Mouse (Mus musculus): ENCODE results near the gene Asah2. TPM values are rescaled to one million over a fixed set of nuclear protein-coding genes. Genes with fewer than 3 reads are reported as not detected.
"Not testable (repeated sequence)": the region's sequence is repeated elsewhere in the genome, so short reads cannot be mapped to it uniquely, and the experiment has no call there.

Asah2 gene
- polyA plus RNA-seq, 1 experiment from 2014 or later, result 2.4 TPM

GRCm38 (mm10) chr19:32092358-32092757 lies 15.7 kb downstream of the Asah2 start:
- Histone ChIP-seq H3K27me3 (replicated peaks) (no peaks in the 10 kb centered on the region), H3K9ac (no peak overlapping the region), H3K27ac (no peak overlapping the region), H3K4me2 (no peak overlapping the region), H3K4me1 (no peaks in the 10 kb centered on the region), H3K4me3 (replicated peaks) (no peak overlapping the region), H3K9me3 (no peaks in the 10 kb centered on the region), H3K36me3 (no peaks in the 10 kb centered on the region)
- no peak for ATAC-seq (ENCODE audit: insufficient read depth, low FRiP score, low read depth)
- WGBS, result 78% methylated on average over 4 of the region's 4 CpGs

DNA sequence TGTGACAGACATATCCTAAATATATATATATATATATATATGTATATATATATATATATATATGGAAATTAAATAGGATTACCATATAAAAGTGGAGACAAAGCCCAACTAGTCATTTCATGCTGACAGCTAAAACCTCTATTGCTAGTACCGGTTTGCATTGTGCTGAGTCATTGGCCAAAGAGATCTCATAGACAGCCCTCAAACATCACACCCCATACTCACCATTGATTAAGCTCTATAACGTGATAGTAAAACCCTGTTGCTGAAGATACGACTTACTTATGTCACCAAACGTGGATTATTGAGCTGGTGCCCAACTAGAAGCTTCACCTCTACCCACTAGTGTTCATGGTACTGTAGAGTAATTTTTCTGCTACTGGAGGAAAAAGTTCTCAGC lies 17.2 kb downstream of the Asah2 start:
- Histone ChIP-seq H3K9me3 (no peaks in the 10 kb centered on the region), H3K36me3 (no peaks in the 10 kb centered on the region), H3K4me2 (no peak overlapping the region), H3K4me3 (replicated peaks) (no peak overlapping the region), H3K4me1 (no peaks in the 10 kb centered on the region), H3K27me3 (replicated peaks) (no peaks in the 10 kb centered on the region), H3K27ac (no peak overlapping the region), H3K9ac (no peak overlapping the region)
- no peak for ATAC-seq (ENCODE audit: insufficient read depth, low FRiP score, low read depth)
- WGBS, result 89% methylated on average over 4 of the region's 4 CpGs

DNA sequence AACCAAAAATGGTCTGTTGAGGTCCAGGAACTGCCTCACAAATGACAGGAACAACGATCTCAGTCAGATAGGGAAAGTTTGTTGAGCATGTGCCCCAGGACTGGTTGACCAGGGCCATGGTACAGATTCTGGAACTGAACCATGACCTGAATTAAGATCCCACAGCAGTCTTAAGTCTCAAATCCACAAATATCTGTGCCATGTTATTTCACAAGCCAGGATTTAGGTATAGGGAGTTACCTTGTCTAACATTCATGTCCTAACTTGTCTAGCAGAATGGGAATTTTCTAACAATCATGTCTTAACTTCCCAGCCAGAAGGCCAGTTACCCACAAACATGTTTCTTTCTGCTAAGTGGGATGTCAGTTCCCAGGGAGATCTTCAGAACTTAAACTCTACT lies 19.4 kb downstream of the Asah2 start:
- Histone ChIP-seq H3K27me3 (replicated peaks) (no peaks in the 10 kb centered on the region), H3K4me1 (no peaks in the 10 kb centered on the region), H3K9me3 (no peaks in the 10 kb centered on the region), H3K36me3 (no peaks in the 10 kb centered on the region), H3K4me3 (replicated peaks) (no peak overlapping the region), H3K9ac (no peak overlapping the region), H3K27ac (no peak overlapping the region), H3K4me2 (no peak overlapping the region)
- 71% methylated on average over 1 of the region's 1 CpGs for WGBS
- no peak for ATAC-seq (ENCODE audit: insufficient read depth, low FRiP score, low read depth)

DNA sequence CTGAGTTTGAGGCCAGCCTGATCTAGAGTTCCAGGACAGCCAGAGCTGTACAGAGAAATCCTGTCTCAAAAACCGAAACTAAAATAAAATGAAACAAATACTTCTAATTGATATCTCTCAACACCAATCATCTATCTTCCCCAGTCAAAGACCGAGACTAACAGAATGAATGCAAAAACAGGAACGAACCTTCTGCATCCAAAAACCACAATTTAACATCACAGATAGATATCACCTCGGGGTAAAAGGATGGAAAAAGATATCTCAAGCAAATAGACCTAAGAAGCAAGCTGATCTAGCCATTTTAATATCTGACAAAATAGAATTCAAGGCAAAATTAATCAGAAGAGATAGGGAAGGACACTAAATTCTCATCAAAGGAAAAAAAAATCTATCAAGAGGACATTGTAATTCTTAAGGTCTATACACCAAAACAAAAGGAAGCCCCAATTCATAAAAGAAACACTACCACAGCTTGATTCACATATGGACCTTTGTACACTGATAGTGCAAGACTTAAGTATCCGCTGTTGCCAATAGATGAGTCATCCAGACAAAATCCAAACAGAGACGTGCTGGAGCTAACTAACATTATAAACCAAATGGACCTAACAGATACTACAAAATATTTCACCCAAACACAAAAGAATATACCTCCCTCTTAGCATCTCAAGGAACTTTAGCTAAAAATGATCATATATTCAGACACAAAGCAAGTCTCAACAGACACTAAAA lies 20.1 kb downstream of the Asah2 start:
- no peak overlapping the region for H3K27ac ChIP-seq
- no peaks in the 10 kb centered on the region for H3K4me1 ChIP-seq
- H3K9ac ChIP-seq, result no peak overlapping the region
- no peak overlapping the region for H3K4me3 ChIP-seq (replicated peaks)
- no peak overlapping the region for H3K4me2 ChIP-seq
- no peaks in the 10 kb centered on the region for H3K36me3 ChIP-seq
- no peaks in the 10 kb centered on the region for H3K27me3 ChIP-seq (replicated peaks)
- no peak for ATAC-seq (ENCODE audit: insufficient read depth, low FRiP score, low read depth)
- WGBS, result 74% methylated on average over 6 of the region's 6 CpGs
- no peaks in the 10 kb centered on the region for H3K9me3 ChIP-seq

GRCm38 (mm10) chr19:32084813-32085212 lies 23.2 kb downstream of the Asah2 start:
- not testable (repeated sequence) for H3K9ac ChIP-seq; H3K27me3 ChIP-seq (replicated peaks); H3K36me3 ChIP-seq; ATAC-seq (ENCODE audit: insufficient read depth, low FRiP score, low read depth); H3K9me3 ChIP-seq; H3K4me1 ChIP-seq; H3K4me2 ChIP-seq; H3K4me3 ChIP-seq (replicated peaks); H3K27ac ChIP-seq
- 88% methylated on average over 1 of the region's 1 CpGs for WGBS

DNA sequence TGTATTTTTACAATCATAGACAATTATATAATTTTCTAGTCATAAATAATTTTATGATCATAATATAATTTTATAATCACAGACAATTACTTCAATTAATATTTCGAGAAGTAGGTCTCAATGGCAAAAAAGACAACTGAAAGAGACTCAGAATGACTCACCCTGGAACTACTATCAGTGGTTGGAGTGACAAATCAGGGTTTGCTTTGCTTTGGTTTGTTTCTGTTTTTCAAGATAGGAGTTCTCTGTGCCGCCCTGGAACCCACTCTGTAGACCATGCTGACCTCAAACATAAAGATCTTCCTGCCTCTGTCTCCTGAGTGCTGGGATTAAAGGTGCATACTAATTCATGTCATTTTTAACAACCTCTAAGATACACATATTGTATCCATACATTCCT lies 37.7 kb downstream of the Asah2 start:
- Histone ChIP-seq H3K4me2 (no peak overlapping the region), H3K9ac (no peak overlapping the region), H3K27me3 (replicated peaks) (no peaks in the 10 kb centered on the region), H3K4me1 (no peaks in the 10 kb centered on the region), H3K9me3 (no peaks in the 10 kb centered on the region), H3K36me3 (no peaks in the 10 kb centered on the region), H3K4me3 (replicated peaks) (no peak overlapping the region), H3K27ac (no peak overlapping the region)
- 64% methylated on average over 2 of the region's 2 CpGs for WGBS
- ATAC-seq (ENCODE audit: insufficient read depth, low FRiP score, low read depth), result no peak

GRCm38 (mm10) chr19:32069598-32069997 lies 38.4 kb downstream of the Asah2 start:
- Histone ChIP-seq H3K4me1 (no peaks in the 10 kb centered on the region), H3K9ac (no peak overlapping the region), H3K36me3 (no peaks in the 10 kb centered on the region), H3K4me2 (no peak overlapping the region), H3K9me3 (no peaks in the 10 kb centered on the region), H3K4me3 (replicated peaks) (no peak overlapping the region), H3K27me3 (replicated peaks) (no peaks in the 10 kb centered on the region), H3K27ac (0 out of 2 replicates have a peak overlapping the region, but pooled peaks have one; percentile 21)
- ATAC-seq (ENCODE audit: insufficient read depth, low FRiP score, low read depth), result no peak
- 66% methylated on average over 2 of the region's 2 CpGs for WGBS

DNA sequence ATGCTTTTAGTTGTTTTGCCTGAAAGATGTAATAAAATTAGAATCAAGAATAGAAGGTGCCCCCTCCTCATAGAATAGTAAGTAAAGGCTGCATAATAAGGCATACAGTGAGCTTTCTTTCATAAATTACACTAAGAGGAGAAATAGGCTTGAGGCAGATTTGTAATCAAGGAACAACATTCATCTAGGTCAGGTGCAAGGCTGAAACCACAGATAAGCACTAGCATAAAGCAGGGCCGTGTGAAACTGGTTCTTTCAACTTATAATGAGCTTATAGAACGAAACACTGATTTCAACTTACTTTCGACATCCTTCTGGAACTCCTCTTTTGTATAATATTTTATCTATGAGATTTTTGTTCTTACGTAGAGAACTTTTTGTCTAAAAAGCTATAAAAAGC lies 40.3 kb downstream of the Asah2 start:
- 62% methylated on average over 4 of the region's 4 CpGs for WGBS
- Histone ChIP-seq H3K36me3 (no peaks in the 10 kb centered on the region), H3K4me1 (no peaks in the 10 kb centered on the region), H3K9me3 (no peaks in the 10 kb centered on the region), H3K27ac (no peak overlapping the region), H3K4me3 (replicated peaks) (no peak overlapping the region), H3K9ac (no peak overlapping the region), H3K27me3 (replicated peaks) (no peaks in the 10 kb centered on the region), H3K4me2 (no peak overlapping the region)
- no peak for ATAC-seq (ENCODE audit: insufficient read depth, low FRiP score, low read depth)

- Histone ChIP-seq H3K27ac (no peak overlapping the region), H3K9me3 (no peaks in the 10 kb centered on the region), H3K4me2 (no peak overlapping the region), H3K4me1 (no peaks in the 10 kb centered on the region), H3K27me3 (replicated peaks) (no peaks in the 10 kb centered on the region), H3K9ac (no peak overlapping the region), H3K4me3 (replicated peaks) (no peak overlapping the region), H3K36me3 (no peaks in the 10 kb centered on the region)
- 82% methylated on average over 1 of the region's 1 CpGs for WGBS
- ATAC-seq (ENCODE audit: insufficient read depth, low FRiP score, low read depth), result no peak
Measured at GRCm38 (mm10) chr19:32061294-32061693, 46.7 kb downstream of the Asah2 start.

DNA sequence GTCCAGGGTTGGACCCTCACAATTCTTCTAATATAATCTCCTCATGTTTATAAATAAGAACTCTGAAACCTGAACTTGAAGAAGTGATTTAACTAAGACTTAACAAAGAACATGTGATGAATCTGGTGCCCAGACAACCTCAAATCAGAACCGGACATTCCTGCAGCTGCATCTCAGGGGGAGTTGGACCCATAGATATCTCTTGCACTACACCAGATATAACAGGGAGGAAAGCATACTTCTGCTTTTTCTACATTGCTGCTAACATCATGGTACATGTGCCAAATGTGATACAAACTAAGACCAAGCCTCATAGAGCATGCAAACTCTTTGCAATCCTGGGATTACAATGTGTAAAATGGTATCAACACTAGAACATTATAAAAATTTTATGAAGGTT lies 51.8 kb downstream of the Asah2 start:
- H3K9me3 ChIP-seq, result no peaks in the 10 kb centered on the region
- WGBS, result 74% methylated on average over 1 of the region's 1 CpGs
- no peak overlapping the region for H3K4me2 ChIP-seq
- no peak overlapping the region for H3K4me3 ChIP-seq (replicated peaks)
- no peak overlapping the region for H3K9ac ChIP-seq
- ATAC-seq (ENCODE audit: insufficient read depth, low FRiP score, low read depth), result no peak
- H3K36me3 ChIP-seq, result no peaks in the 10 kb centered on the region
- H3K27me3 ChIP-seq (replicated peaks), result no peaks in the 10 kb centered on the region
- H3K4me1 ChIP-seq, result no peaks in the 10 kb centered on the region
- H3K27ac ChIP-seq, result no peak overlapping the region

DNA sequence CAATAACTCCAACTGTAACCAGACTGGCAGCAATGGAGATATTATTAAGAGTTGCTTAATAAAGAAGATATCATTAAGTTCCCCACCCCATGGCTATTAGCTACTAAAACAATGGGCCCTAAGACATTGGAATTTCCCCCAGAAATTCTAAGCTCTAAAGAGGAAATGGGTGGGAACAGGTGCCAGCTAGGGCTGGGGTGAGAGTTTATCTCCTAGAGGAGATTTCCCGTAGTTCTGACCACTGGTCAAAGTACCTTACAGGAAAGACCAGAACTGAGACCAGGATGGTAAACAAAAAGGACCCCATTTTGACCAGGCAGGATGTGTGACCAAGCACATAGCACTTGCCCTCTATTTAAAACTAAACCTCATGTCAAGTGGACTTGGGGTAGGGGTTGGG lies 52.3 kb downstream of the Asah2 start:
- Histone ChIP-seq H3K27ac (no peak overlapping the region), H3K4me3 (replicated peaks) (no peak overlapping the region), H3K4me2 (no peak overlapping the region), H3K9me3 (no peaks in the 10 kb centered on the region), H3K9ac (no peak overlapping the region), H3K27me3 (replicated peaks) (no peaks in the 10 kb centered on the region), H3K36me3 (no peaks in the 10 kb centered on the region), H3K4me1 (no peaks in the 10 kb centered on the region)
- WGBS, result 54% methylated on average over 1 of the region's 1 CpGs
- no peak for ATAC-seq (ENCODE audit: insufficient read depth, low FRiP score, low read depth)

DNA sequence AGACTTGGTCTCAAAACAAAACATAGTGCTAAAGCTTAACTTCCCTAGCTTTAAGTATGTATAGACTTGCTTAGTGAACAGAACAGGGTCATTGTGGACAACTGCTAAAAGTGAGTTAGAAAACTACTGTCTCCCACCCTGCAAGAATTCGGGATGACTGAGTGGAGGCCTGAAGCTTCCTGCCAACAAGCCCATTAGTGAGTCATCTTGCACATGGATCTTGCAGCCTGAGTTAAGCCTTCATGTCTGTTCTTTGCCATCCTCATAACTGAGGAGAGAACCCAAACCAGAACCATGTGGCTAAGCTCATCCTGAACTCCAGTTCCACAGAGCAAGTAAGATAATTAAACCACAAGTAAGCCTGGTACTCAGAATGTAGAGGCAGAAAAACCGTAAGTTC lies 56.8 kb downstream of the Asah2 start:
- no peaks in the 10 kb centered on the region for H3K9me3 ChIP-seq
- H3K4me1 ChIP-seq, result no peaks in the 10 kb centered on the region
- no peak overlapping the region for H3K4me2 ChIP-seq
- no peak overlapping the region for H3K4me3 ChIP-seq (replicated peaks)
- no peaks in the 10 kb centered on the region for H3K27me3 ChIP-seq (replicated peaks)
- H3K9ac ChIP-seq, result no peak overlapping the region
- no peaks in the 10 kb centered on the region for H3K36me3 ChIP-seq
- 88% methylated on average over 2 of the region's 2 CpGs for WGBS
- ATAC-seq (ENCODE audit: insufficient read depth, low FRiP score, low read depth), result no peak
- H3K27ac ChIP-seq, result no peak overlapping the region

GRCm38 (mm10) chr19:32032881-32033280 lies 75.1 kb downstream of the Asah2 start:
- H3K9ac ChIP-seq, result no peak overlapping the region
- no peaks in the 10 kb centered on the region for H3K9me3 ChIP-seq
- no peaks in the 10 kb centered on the region for H3K36me3 ChIP-seq
- no peak overlapping the region for H3K27ac ChIP-seq
- H3K4me2 ChIP-seq, result no peak overlapping the region
- 78% methylated on average over 4 of the region's 4 CpGs for WGBS
- H3K4me1 ChIP-seq, result no peaks in the 10 kb centered on the region
- H3K27me3 ChIP-seq (replicated peaks), result no peaks in the 10 kb centered on the region
- no peak for ATAC-seq (ENCODE audit: insufficient read depth, low FRiP score, low read depth)
- H3K4me3 ChIP-seq (replicated peaks), result no peak overlapping the region

All from stomach, embryonic 15.5 days (tissue).